Mouse (Mus musculus) ES-Bruce4 (cell line): ENCODE results near the gene Lmx1b.

ENCODE experiments used
- CTCF ChIP-seq: IDR thresholded peaks from one replicate; pipeline ENCODE4 v1.8.1; 2011; ENCODE audit warnings: low read depth, low read length
- POLR2A ChIP-seq: IDR thresholded peaks from one replicate; pipeline ENCODE4 v1.8.1; 2011; ENCODE audit warnings: low read length; ENCODE audit not compliant: insufficient read depth

DNA sequence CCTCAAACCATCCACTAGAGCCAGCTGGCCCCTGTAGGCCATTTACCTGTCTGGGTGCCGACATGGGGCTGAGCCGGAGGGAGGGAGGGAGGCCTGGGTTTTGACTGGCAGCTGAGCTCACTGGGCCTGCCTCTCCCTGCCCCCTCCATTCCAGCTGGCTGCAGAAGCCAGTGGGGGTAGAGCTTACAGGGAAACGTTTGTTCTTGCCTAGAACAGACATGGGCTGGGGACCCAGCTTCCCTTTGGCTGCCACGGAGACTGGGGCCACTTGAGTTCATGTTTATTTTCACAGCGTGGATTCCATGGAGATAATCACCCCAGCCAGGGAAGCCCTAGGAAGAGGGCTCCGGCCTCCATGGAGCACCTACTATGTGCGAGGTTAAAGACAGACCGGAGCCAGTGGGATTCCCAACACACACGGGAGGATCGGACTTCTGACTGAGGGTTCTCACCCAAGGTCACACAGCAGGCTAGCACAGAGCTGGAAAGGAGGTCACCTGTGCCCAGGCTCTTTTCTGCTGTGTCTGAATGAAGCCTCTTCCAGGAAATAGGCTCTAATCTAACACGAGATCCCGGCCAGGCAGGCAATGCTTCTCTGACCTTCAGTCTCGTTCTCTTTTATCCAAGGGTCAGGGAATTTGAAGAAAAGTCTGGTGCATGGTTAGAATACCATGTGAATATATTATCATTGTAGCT lies 25.2 kb upstream of the Lmx1b start:
- TF ChIP-seq CTCF (no peak), POLR2A (no peak)
